Mouse (Mus musculus): ENCODE measurements around the gene Mapk3.
A peak's percentile ranks its signal among the peaks of the same experiment; 100 is the strongest.

Mapk3 gene

DNA sequence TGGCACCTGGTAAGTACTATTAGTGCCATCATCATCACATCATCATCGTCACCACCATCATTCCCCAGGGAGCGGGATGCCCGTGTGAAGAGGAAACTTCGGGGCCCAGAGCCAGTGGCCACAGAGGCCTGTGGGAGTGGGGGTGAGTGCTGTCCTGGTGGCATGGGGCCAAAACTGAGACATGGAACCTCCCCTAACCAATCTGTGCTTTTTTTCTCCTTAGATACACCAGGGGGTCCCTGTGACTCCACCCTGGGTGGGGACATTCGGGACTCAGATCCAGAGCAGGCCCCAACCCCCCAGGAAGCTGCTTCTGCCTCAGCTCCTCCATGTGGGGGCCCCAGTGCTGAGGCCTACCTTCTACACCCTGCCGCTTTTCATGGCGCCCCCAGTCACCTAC, 25.1 kb downstream of the Mapk3 start:
- DNase-seq: peak in 1 of 2 experiments; percentile 13

DNA sequence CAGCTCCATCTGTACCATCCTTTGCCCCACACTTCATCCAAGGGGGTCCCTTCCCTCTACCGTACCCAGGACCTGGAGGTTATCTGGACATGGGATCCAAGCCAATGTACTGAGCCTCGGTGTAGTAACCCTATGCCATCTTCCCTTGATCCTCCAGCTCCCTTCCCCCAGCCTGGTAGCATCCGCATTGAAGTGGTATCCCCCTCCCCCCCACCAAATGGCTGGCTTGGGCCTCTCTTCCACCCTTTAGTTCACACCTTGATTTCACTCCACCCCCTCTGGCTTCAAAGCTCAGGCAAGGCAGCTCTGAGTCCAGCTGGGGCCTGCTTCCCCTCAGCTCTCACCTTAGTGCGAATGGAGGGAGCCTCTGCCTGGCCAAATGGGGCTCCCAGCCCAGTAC, 25.7 kb downstream of the Mapk3 start:
- DNase-seq: no peak

DNA sequence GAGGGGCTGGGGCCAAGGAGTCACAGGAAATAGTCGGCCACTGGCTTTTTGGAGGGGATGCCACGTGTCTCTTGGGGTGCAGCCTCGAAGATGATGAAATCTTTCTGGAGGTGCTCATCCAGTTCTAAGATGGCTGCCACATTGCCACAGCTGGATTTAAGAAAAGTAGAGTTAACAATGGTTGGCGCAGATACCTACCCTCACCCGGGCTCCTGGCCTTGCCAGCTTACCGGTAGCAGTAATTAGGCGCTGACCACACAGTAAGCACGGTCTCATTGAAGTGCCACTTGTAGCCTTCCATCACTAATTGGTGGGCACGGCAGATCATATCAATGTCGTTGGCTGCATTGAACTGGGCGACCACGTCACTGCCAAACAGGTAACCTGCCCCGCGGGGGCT, 26.7 kb downstream of the Mapk3 start:
- DNase-seq: no peak

DNA sequence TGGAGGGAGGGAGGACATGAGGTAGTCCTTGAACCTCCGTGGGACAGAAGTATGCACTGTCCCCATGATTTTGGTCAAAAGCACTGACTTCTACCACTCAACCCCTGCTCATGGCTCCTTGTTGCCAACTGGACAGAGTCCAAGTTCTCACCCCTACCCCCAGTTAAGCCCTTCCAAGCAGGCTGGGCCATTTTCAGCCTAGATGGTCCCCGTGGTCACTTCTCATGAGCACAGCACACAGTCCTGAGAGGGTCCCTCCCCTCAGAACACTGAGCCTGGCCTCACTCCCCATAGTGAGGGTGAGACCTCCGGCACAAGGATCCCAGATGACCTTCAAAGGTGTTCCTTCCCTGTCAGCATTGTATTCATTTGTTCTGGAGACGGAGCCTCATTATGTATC, 29.7 kb downstream of the Mapk3 start:
- DNase-seq: no peak

DNA sequence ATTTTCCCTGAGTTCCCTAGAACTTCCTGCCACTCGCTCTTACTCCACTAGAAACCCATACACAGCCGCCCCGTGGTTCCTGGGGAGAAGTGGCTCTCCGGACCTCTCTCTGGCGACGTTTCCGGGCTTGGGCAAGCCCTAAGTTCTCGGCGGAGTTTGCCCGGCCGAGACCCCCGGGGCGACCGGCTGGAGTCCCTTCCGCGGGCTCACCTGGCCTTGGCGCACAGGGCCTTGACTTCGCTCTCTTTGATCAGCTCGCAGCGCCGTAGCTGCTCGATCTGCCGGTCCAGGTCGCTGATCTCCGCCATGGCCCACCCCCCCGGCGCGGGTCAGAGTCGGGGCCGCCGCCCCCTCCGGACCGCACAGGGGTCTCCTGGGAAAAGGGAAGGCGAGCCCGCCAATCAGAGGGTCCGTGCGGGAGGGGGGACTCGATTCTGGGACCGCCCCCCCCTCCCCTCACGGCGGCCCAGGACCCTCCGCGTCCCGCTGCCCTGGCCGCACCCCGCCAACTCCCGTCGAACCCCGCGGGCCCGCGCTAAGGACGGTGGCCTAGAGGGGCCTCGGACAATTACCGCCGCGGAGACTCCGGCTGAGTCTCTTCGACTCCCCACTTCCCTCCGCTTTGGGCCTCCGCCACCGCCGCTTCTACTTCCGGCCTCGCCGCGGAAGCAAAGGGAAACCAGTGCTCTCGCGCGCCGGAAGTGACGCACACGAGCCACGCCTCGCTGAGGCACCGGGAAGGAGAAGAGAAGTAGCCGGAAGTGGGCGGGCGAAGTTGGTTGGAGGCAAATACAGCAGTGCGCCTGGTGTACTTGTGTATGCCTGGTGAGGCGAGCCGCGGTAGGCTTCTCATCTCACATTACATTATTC, 32.7 kb downstream of the Mapk3 start, which contains the start of gene Ppp4c:
TSS of gene Ppp4c (minus strand) at position 646 of the 870 bp plus-strand sequence.
- peak; percentile 98 to 99 for DNase-seq

DNA sequence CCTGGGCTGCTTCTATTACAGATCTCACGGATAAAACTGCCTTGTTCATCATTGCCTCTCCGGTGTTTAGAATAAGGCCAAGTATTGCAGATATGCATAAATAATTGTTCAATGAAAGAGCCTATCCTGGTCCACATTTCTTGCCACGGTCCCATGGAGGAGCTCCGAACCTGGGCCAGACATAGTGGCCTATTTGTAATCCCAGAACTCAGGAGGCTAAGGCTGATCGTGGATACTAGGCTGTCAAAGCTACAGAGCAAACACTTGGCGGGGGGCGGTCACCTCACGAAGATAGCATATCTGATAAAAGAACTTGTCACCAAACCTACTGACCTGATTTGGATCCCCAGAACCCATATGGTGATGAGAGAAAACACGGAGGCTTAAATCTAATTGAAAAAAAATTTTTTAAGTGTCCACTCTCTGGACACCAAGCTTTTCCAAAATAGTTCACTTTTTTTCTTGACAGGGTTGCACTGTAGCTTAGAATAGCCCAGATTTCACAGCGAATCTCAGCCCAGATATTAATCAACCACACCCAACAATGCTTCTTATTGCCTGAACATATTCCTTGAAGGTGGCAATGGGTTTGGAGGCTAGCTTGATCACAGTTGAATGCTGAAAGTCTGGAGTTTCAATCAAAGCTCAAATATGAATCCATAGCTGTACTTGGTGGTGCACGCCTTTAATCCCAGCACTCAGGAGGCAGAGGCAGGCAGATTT, 33.5 kb downstream of the Mapk3 start:
- DNase-seq: no peak

DNA sequence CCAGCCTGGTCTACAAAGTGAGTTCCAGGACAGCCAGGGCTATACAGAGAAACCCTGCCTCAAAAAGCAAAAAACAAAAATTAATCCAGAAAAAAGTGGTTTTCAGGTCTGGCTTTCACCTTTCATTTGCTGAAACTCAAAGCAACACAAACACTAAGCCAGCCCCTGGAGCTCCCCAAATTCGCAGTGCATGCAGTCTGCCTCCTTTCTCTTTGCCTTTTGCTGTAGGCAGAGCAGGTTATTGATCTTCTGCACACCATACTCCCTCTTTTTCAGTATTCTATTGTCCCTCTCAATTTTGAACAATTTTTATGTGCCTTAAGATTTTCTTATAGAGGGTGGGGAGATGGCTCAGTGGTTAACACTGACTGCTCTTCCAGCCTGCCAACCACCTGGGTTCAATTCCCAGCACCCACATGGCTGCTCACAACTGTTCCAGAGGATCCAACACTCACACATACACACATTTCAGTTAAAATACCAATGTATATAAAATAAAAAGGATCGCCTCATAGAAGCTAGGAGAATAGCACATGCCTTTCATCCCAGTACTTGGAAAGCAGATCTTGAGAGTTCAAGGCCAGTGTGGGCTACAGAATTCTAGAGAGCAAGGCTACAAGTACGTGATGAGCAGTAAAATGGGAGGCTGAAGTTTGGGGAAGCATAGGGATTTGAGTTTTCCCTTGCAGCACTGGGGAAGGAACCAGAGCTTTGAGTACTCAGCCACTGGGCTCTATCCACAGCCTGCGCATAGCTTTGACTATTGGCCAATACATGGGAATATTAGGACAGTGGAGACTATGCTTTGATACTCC, 34.3 kb downstream of the Mapk3 start:
- DNase-seq: no peak

DNA sequence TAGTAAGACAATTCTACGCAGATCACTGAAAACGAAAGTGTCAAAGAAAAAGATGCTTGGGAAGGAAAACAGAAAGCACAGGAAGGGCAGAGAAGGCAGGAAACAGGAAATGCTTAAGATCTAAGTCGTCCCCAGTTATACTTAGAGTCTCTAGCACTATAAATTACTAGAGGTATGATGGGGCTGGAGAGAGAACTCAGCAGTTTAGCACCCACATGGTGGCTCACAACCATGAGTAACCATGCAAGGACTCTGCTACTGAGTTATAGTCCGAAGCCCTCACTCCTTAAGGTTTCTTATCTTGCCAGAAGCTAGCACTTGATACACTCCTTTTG, 34.8 kb downstream of the Mapk3 start:
- DNase-seq: no peak

DNA sequence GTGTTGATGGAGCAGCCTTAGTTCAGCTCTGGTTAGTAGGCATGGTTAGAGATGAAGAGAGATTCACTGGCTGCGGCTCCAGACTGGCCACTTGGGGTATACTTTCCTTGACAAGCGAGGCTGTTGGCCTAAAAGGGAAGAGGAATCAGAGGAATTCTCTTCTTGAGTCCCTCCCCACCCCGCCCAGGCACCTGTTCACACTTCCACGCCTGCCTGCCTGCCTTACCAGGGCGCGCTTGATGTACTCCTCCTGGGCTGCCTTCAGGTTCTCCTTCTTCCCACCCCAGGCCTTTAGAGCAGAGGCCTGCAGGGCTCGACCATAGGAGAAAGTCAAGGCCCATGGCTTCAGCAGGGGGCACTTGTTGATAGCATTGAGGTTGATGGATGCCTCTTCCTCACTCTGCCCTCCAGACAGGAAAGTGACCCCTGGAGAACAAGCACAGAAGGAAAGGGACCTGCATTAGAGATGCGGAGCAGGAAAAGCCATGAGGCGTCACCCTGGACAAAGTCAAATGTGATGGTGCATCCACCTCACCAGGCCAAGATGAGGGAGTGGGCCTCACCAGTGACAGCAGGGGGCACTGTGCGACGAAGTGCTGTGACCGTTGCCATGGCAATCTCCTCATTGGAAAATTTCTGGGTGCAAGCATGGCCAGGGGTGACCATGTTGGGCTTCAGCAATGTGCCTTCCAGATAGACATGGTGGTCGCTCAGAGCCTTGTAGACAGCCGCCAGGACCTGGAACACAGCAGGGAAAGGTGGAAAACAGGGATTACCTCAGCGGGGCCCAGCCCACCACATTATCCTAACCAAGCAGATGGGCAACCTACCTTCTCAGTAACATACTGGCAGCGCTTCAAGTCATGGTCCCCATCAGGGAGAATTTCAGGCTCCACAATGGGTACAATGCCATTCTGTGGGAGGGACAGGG, 36.3 kb downstream of the Mapk3 start:
- no peak for DNase-seq

DNA sequence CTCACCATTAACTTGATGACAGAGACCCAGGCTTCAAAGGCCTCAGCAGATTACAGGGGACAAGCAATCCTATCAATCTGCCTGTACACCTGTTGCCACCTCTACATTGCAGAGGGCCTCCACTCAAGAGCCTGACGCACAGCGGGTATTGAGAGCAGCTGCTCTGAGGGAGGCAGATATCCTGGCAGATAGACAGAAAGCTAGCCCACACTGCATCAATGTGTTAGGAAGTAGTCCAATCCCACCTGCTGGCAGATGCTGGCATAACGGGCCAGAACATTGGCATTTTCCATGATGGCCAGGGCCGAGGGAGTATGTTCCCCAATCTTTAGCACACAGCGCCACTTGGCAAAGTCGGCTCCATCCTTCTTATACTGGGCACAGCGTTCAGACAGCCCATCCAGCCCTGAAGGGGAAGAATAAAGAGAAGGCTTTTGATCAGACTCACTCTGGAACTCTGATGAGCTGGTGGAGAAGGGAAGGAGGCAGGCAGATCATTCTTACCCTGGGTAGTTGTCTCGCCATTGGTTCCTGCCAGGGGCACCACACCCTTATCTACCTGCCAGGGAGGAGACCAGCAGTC, 37.0 kb downstream of the Mapk3 start:
- DNase-seq: peak; percentile 25 to 59

DNA sequence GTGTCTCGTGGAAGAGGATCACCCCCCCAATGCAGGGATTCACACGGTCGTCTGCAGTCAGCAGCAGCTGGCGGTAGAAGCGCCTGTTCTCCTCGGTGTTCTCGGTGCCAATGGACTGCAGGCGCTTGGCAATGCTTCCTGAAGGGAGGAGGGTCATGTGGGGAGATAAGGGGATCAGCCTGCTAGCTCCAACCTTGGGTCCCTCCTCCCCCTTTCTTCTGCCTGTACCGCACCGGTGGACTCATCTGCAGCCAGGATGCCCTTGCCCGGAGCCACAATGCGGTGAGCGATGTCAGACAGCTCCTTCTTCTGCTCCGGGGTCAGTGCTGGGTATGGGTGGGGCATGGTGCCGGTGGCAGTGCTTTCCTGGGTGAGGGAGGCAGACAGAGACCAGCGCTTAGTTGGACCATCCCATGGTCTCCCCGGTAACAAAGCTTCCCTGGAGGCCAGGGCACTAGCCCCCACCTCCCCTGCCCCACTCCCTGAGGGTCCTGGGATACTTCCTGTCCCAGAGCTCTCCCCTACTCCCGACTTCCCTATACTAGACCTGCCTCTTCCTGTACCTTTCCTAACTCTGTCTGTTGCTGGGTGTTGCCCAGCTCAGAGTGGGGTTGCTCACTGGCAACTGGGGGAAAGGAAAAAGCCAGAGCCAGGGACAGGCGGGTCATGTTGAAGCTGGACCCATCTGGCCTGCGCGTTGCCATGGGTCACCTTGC, 38.2 kb downstream of the Mapk3 start, which contains the start of gene Fam57b:
TSS of gene Fam57b (plus strand) at position 258 of the 716 bp plus-strand sequence.
- DNase-seq: peak; percentile 34 to 64

DNA sequence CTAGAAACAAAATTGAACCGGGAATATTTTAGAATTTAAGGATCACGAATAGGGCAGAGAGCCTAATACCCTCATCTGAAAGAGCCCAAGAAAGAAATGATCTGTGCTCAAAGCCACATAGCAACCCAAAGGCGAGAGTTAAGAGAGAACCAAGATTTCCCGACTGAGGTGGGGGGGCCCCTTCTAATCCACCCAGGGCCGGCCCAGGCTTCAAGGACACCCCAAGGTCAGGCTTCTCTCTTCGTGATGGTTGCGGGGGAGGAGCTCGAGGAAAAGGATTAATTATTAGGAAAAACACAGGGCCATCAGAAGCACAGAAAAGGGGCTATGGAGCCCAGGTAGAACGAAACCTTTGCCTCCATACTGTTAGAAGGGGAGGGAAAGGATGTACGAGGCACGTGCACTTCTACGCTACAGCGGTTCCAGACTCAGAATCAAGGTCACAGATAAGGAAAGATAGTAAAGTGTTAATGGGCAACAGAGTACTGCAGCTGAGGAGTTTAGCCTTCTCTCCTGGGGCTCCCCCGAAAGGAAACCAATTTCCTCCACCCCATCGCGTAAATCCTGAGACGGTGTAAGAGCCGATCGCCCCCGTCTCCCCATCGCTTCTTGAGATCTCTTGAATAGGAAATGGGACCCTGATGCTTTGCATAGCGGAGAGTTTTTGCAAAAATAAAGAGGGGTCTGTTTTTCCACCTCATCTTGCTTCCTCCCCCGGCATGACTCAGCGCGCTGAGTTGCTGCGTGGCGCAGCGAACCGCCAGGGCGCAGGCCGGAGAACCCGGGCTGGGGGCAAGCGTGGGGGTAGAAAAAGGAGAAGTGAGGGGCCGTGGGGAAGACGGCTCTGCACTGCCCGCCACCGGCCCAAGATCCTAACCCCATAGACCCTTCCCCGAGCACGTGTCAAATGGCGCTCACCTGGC, 39.0 kb downstream of the Mapk3 start:
- DNase-seq: peak; percentile 68 to 72

DNA sequence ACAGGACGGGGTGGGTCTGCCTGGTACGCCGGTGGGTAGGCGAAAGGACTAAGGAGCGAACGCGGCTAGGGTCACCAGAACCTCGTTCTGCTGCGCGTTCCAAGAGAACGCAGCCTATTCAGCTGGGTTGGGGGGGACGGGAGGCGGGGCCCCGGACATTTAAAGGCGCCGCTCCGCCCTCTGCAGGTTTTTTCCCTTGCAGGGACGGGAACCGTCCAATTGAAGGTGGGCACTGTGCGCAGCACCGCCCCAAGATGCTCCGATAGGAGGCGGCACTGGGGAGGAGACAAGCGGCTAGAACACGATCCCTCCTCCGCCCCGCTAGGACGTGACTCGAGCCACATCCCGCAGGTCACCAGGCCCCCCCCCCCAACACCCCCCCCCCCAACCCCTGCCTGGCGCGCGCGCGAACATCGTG, 39.7 kb downstream of the Mapk3 start:
- peak; percentile 98 to 99 for DNase-seq

DNA sequence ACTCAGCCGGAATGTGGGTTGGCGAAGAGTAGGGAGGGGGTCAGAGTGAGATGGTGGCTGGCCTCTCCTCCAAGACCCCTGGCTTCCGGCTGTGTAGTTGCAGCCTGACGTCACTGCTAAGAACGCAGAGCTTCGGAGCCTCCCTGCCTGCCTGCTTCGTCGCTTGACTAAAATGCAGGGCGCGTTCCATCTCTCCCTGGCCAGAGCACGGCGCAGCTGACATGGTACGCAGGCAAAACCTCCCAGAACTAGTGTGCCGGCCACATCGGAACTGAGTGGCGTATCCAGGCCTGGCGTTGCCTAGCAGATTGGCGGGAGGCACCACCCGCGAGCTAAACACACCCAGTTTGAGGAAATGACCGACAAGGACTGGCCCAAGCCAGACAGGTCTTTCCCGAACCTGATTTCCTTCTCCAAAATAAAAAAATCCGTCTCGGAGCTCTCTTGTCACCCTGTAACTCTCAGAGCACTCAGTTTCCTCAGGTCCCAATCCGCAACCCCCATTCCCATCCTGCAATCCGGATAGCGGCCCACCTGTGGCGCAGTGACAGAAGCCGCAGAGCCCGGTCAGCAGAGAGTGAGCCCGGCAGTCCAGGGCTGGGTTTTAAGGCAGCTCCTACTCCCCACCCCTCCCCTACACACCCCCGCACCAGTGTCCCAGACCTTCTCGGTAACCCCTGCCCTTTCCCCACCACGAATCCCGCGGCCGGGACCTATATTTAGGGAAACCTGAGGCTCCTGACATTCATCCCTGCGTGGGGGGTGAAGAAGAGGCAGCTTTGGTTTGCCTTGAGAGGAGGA, 40.3 kb downstream of the Mapk3 start:
- DNase-seq: no peak

DNA sequence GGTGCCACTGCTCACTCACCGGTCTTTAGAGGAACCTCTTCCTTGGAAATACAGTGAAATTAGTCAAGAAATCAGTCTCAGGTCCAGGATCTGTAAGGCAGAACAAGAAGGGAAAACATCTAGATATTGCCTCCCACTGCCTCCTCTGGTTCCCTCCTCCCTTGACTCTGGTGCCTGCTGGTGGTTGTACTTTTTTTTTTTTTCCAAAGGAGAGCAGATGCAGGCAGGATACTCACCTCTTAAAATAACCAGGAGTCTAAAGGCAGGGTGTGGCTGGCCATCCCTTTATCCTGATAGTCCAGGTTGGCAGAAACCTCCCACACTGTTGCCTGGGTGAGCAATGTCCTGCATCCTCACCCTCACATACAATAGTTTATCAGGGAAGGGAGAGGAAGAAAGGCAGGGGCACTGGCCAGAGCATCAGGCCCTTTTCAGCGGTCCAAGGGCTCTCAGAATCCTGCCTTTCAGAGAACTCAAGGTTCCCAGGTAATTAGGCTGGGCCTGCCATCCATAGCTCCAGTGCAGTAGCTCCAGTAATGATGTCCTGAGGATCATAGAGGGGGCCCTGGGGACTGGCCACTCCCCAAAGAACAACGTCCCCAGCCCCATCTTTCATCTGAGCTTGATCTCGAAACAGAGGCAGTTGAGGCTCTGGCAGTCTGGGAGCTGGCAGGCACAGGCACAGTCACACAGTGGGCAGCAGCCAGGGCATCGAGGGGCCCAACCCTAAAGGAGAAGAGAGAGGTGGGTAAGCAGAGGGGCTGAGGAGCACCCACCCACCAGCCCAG, 41.1 kb downstream of the Mapk3 start:
- no peak for DNase-seq

DNA sequence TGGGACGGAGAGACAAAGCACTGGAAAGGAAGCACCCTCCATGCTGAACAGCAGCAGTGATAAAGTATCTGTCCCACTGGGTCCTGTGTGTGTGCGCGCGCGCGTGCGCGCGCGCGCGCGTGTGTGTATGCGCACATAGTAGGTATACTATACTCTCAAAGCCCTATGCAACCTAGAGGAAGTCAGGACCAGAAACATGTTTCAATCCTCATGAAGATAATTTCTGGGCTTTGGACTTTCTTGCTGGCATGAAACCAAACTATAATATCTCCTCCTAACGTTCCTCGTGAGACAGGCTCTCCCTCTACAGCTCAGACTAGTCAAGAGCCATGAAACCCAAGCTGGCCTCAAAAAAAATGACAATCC, 41.6 kb downstream of the Mapk3 start:
- DNase-seq: no peak

DNA sequence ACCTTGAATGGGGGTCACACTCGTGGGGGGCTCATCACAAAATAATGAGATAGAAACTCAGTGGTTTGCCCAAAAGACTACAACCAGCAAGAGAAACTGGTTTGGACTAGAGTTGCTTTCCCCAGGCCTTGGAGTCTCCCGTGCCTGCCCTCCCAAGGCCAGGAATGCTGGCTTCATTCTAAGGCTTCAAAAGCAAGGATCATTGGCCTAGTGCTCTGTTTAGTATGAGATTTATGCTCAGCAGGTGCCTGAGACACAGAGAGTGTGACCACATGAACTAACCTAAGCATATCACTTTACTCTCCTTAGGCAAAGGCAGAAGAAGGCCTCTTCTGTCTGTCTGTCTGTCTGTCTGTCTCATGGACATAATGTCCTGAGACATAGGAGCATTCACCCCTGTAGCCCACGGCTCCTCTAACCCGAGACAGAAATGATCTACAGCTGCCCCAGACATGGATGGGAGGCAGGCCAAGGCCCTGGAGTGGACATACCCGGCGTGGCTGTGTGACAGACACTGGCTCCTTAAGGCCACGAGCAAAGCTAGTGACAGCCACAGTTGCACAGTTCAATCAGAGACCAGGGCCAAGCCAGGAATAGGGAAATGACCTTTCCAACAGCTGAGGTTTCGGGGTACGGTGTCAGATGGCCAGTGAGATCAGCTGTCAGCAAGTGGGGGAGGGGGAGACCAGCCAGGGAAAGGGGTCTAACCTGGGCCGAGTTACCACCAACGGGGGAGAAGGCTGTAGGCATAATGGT, 42.9 kb downstream of the Mapk3 start:
- DNase-seq: no peak

Data from kidney, postnatal 25 days (tissue).